Mouse (Mus musculus): ENCODE measurements around the gene Pde4dip. TPM values are rescaled to one million over a fixed set of nuclear protein-coding genes. Genes with fewer than 3 reads are reported as not detected.
A peak's percentile ranks its signal among the peaks of the same experiment; 100 is the strongest.

Pde4dip gene
- polyA plus RNA-seq, 1 experiment from 2014 or later: 62.6 TPM

DNA sequence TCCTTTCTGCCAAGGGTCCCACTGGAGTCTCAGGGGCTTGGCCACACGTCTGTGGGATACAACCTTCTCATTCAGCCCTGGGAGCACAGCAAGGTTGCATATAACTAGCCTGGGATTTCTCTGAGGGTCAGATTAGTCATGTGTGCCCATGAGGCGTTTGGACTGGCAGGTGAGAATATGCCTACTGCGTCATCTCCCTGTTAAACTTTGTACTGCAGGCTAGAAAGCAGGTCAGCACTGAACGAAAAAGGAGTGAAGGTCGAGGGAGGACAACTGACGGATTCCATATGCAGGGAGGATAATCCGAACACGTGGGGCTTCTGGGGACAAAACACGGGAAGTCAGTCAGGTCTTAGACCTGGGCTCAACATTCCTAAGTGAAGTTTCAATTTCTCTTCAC lies 191.2 kb downstream of the Pde4dip start:
- Histone ChIP-seq H3K4me2 (no peak overlapping the region), H3K4me3 (replicated peaks) (no peak overlapping the region), H3K27me3 (replicated peaks) (no peaks in the 10 kb centered on the region), H3K36me3 (peaks cover 77% of the 10 kb centered on the region), H3K27ac (replicated peaks) (no peak overlapping the region), H3K9ac (replicated peaks) (no peak overlapping the region), H3K9me3 (replicated peaks) (no peaks in the 10 kb centered on the region), H3K4me1 (no peaks in the 10 kb centered on the region)
- 87% methylated on average over 9 of the region's 9 CpGs for WGBS
- no peak for ATAC-seq (ENCODE audit: low FRiP score)

DNA sequence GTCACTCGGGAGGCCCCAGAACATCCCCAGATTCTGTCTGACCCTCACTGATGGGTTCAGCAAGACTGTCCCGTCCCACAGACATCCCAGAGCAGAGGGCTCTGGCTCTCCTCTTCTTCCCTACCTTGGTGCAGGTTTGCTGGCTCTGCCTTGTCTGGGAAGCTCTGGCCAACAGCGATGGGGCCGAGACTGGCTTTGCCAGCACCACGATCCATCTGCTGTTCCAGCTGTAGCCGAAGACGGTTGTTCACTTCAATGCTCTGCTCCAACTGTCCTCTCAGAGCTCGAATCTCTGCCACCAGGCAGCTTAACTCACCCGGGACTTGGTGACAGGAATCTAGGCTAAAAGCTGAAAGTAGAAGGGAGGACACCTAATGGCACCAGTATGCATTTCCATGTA lies 191.6 kb downstream of the Pde4dip start:
- Histone ChIP-seq H3K27ac (replicated peaks) (no peak overlapping the region), H3K4me2 (no peak overlapping the region), H3K9ac (replicated peaks) (no peak overlapping the region), H3K4me1 (no peaks in the 10 kb centered on the region), H3K27me3 (replicated peaks) (no peaks in the 10 kb centered on the region), H3K4me3 (replicated peaks) (no peak overlapping the region), H3K36me3 (peaks cover 76% of the 10 kb centered on the region), H3K9me3 (replicated peaks) (no peaks in the 10 kb centered on the region)
- no peak for ATAC-seq (ENCODE audit: low FRiP score)
- 91% methylated on average over 9 of the region's 9 CpGs for WGBS

DNA sequence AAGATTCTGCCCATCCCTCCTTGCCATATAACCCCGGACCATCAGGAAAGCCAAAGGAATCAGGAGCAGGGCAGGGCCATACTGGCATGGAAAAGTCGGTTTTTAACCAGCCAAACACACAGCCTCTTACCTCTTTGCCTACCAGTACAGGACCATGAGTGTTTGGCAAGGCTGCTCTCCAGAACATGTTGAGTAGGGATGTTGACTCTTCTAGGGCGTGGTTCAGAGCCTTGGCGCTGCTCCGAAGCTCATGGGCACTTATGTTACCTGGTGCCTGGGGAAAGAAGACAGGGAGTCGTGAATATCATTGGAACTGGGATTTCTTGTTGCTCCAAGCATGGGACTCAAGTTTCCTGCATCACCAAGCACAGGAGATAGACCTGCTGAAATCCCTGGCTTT lies 194.7 kb downstream of the Pde4dip start:
- Histone ChIP-seq H3K4me3 (replicated peaks) (no peak overlapping the region), H3K4me2 (no peak overlapping the region), H3K36me3 (peaks cover 79% of the 10 kb centered on the region), H3K9ac (replicated peaks) (no peak overlapping the region), H3K27ac (replicated peaks) (no peak overlapping the region), H3K9me3 (replicated peaks) (no peaks in the 10 kb centered on the region), H3K4me1 (no peaks in the 10 kb centered on the region), H3K27me3 (replicated peaks) (no peaks in the 10 kb centered on the region)
- ATAC-seq (ENCODE audit: low FRiP score): no peak
- 83% methylated on average over 6 of the region's 6 CpGs for WGBS

DNA sequence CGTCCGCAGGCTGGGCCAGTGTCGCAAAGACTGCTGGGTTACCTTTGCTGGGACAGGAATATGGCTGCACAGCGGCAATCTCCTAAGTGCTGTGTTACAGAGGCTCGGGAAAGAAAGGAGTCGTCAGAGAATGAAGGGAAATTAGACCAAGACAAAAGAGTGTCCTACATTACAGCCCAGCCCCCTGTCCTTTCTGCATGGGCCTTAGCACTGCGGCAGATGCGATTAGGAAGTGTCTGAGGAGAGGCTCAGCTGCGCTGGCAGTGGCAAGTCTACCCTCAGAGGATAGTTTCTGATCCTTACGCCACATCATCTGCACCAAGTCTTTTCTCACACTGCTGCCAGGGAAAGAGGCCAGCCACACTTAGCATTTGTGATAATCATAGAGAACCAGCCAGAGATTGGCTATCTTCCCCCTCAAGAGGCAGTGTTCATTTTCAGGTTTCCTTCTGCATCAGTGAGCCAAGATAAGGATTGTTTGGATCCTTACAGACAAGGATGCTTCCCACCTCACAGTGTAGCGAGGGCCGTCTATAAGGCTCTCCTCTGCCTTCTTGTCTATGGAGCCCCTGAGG lies 197.0 kb downstream of the Pde4dip start:
- Histone ChIP-seq H3K36me3 (peaks cover 67% of the 10 kb centered on the region), H3K4me3 (replicated peaks) (no peak overlapping the region), H3K9ac (replicated peaks) (no peak overlapping the region), H3K9me3 (replicated peaks) (no peaks in the 10 kb centered on the region), H3K27ac (replicated peaks) (no peak overlapping the region), H3K27me3 (replicated peaks) (no peaks in the 10 kb centered on the region), H3K4me1 (no peaks in the 10 kb centered on the region), H3K4me2 (no peak overlapping the region)
- WGBS: 41% methylated on average over 12 of the region's 12 CpGs
- no peak for ATAC-seq (ENCODE audit: low FRiP score)

DNA sequence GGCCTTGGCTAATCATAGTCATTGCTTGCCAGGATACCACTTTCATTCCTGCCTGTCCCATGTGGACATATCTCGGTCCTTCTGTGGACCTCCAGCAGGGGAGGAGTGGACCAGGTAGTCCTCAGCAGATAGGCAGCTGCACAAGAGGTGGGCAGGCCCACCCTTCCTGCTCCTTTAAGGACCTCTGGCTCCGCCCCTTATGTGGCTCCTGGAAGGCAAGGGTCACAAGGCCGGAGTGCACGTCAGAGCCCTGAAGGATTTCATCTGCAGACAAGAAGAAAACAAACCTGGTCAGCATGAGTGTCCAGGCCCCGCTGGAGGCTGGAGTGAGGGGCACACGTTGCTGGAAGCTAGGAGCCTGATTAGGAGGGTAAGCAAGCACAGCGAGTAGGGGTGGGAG lies 197.9 kb downstream of the Pde4dip start:
- ATAC-seq (ENCODE audit: low FRiP score): no peak
- WGBS: 71% methylated on average over 7 of the region's 7 CpGs
- no peaks in the 10 kb centered on the region for H3K4me1 ChIP-seq
- H3K9me3 ChIP-seq (replicated peaks): no peaks in the 10 kb centered on the region
- H3K9ac ChIP-seq (replicated peaks): no peak overlapping the region
- no peak overlapping the region for H3K4me3 ChIP-seq (replicated peaks)
- no peak overlapping the region for H3K4me2 ChIP-seq
- H3K27ac ChIP-seq (replicated peaks): no peak overlapping the region
- H3K27me3 ChIP-seq (replicated peaks): no peaks in the 10 kb centered on the region
- H3K36me3 ChIP-seq: peaks cover 60% of the 10 kb centered on the region

DNA sequence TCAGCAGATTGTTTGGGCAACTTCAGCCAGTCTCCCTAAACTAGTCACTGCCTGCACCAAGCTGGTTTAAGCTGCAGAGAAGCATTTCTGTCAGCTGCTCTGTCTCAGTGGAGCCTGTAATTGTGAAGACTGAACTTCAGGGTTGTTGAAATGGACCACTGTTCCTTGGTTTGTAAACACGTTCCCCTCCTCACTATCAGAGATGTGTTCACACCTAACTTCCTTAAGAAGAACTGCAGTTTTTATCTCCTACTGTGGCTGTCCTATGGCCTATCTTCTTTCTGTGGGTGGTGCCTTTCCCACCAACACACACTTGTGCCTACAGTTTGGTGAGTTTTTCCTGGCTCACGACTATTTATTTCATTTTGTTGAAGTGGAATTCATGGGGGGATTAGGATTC lies 199.2 kb downstream of the Pde4dip start:
- Histone ChIP-seq H3K9me3 (replicated peaks) (no peaks in the 10 kb centered on the region), H3K27me3 (replicated peaks) (no peaks in the 10 kb centered on the region), H3K4me1 (no peaks in the 10 kb centered on the region), H3K4me2 (no peak overlapping the region), H3K4me3 (replicated peaks) (no peak overlapping the region), H3K27ac (replicated peaks) (no peak overlapping the region), H3K9ac (replicated peaks) (no peak overlapping the region), H3K36me3 (peaks cover 47% of the 10 kb centered on the region)
- no peak for ATAC-seq (ENCODE audit: low FRiP score)
- WGBS: 83% methylated on average over 2 of the region's 2 CpGs

DNA sequence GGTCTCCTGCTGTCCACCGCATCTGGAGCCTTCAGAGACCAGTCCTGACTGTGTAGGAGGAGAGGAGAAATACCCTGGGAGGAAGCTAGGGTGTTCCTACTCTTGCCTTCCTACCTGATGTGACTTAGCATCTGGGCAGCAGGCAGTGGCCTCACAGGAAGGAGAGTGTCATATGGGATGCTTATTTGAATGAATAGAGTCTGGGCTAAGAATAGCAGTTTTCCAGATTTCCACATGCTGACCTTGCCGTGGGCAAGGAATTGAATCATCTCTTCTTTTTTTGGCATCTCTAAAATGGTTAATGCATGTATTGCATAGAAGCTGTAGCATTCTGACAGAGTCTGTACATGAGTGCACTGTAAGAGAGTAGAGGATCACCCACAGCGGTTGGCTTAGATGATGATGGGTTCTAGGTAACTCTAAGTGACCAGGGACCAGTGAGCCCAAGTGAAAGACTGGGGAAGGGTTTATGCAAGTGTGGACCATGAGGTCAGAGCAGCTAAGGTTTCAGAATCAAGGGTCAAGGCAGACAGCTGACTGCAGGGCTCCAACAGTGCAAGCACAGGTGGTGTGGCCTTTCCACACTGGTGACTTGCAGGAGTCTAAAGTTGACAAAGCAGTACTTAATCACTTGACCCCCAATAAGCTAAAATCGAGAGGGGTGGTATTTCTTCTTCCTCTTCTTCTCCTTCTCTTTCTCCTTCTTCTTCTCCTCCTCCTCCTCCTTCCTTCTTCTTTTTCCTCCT lies 202.0 kb downstream of the Pde4dip start:
- Histone ChIP-seq H3K27me3 (replicated peaks) (peaks cover 13% of the 10 kb centered on the region; the same call in 1 of the 2 replicates), H3K4me1 (peaks cover 16% of the 10 kb centered on the region), H3K4me3 (replicated peaks) (no peak overlapping the region), H3K27ac (replicated peaks) (no peak overlapping the region), H3K4me2 (no peak overlapping the region), H3K36me3 (peaks cover 22% of the 10 kb centered on the region), H3K9ac (replicated peaks) (no peak overlapping the region), H3K9me3 (replicated peaks) (no peaks in the 10 kb centered on the region)
- WGBS: 87% methylated on average over 4 of the region's 4 CpGs
- no peak for ATAC-seq (ENCODE audit: low FRiP score)

DNA sequence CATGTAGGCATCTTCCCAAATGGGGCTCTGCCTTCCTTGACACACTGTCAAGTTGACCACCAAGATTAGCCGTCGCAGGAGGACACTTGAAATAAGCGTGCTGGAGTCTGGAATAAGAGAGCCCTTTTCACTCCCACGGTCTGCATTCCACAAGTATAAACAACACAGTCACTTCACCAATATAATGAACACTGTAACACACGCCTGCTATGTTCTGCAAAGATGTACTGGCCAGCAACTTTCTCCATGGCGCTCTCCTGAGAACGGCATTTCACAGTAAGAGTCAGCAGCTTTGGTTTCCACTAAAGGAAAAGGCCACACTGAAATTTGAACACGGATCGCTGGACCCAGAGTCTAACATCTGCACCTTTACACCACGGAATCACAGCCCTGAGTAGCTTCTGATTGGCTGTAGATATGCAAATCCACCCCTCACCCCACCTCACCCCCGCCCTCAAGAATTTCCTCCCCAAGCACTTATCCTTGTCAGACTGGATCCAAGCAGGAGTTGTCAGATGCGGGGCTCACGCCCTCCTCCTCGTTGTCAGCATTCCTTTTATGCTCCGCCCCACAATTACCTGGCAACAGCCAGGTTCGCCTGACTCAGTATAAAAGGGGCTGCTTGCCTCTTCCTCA lies 204.8 kb downstream of the Pde4dip start:
- Histone ChIP-seq H3K4me3 (replicated peaks) (no peak overlapping the region), H3K4me2 (peak overlapping the region; percentile 37), H3K9ac (replicated peaks) (no peak overlapping the region), H3K4me1 (peaks cover 26% of the 10 kb centered on the region), H3K9me3 (replicated peaks) (no peaks in the 10 kb centered on the region), H3K27me3 (replicated peaks) (peaks cover 13% of the 10 kb centered on the region; the same call in 1 of the 2 replicates), H3K36me3 (no peaks in the 10 kb centered on the region), H3K27ac (replicated peaks) (no peak overlapping the region)
- 13% methylated on average over 16 of the region's 16 CpGs for WGBS
- ATAC-seq (ENCODE audit: low FRiP score): 0 out of 2 replicates have a peak, but pooled peaks have one; percentile 6

DNA sequence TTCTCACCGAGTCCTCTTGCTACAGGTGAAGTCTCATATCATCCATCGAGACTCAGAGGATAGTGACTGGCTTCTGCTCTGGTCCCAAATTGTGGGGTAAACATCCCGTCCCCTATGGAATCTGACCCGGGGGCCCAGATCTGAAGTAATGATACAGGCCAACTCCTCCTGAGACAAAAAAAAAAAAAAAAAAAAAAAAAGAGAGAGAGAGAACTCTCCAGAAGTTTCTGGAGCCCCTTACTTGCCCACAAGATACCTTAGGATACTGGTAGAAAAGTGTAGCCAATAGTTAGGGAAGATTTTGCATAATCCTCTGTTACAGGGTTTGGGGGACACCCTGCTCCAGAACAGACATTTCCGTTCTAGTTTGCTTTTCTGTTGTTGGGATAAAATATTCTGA lies 205.9 kb downstream of the Pde4dip start:
- H3K27me3 ChIP-seq (replicated peaks): peaks cover 13% of the 10 kb centered on the region; the same call in 1 of the 2 replicates
- peaks cover 26% of the 10 kb centered on the region for H3K4me1 ChIP-seq
- H3K4me2 ChIP-seq: peak overlapping the region; percentile 82
- peak overlapping the region; percentile 39; the same call in 1 of the 2 replicates for H3K4me3 ChIP-seq (replicated peaks)
- no peak for ATAC-seq (ENCODE audit: low FRiP score)
- no peak overlapping the region for H3K27ac ChIP-seq (replicated peaks)
- H3K36me3 ChIP-seq: no peaks in the 10 kb centered on the region
- H3K9me3 ChIP-seq (replicated peaks): no peaks in the 10 kb centered on the region
- no peak overlapping the region for H3K9ac ChIP-seq (replicated peaks)
- 26% methylated on average over 5 of the region's 5 CpGs for WGBS

DNA sequence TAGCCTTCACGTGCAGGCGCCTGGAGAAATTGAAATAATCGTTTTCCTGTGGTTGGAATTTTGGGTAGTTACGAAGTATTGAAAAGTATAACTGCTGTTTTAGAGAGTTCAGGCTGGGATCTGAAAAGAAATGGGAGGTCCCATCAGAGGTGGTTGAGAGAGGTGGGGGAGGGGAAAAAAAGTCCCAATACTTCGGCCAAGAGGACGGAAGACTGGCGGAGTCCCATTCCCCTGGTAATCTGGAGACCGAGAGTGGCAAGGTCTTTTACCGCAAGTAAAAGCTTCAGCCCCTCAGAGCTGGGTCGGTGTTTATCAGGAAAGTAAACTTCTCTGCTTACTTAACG lies 206.4 kb downstream of the Pde4dip start:
- no peaks in the 10 kb centered on the region for H3K36me3 ChIP-seq
- peak overlapping the region; percentile 39 for H3K4me3 ChIP-seq (replicated peaks)
- 2% methylated on average over 11 of the region's 11 CpGs for whole genome bisulfite sequencing
- peaks cover 13% of the 10 kb centered on the region; the same call in 1 of the 2 replicates for H3K27me3 ChIP-seq (replicated peaks)
- ATAC-seq (ENCODE audit: low FRiP score): no peak
- H3K9me3 ChIP-seq (replicated peaks): no peaks in the 10 kb centered on the region
- H3K4me2 ChIP-seq: peak overlapping the region; percentile 82
- H3K9ac ChIP-seq (replicated peaks): peak overlapping the region; percentile 51; the same call in 1 of the 2 replicates
- H3K4me1 ChIP-seq: peaks cover 26% of the 10 kb centered on the region
- H3K27ac ChIP-seq (replicated peaks): no peak overlapping the region

DNA sequence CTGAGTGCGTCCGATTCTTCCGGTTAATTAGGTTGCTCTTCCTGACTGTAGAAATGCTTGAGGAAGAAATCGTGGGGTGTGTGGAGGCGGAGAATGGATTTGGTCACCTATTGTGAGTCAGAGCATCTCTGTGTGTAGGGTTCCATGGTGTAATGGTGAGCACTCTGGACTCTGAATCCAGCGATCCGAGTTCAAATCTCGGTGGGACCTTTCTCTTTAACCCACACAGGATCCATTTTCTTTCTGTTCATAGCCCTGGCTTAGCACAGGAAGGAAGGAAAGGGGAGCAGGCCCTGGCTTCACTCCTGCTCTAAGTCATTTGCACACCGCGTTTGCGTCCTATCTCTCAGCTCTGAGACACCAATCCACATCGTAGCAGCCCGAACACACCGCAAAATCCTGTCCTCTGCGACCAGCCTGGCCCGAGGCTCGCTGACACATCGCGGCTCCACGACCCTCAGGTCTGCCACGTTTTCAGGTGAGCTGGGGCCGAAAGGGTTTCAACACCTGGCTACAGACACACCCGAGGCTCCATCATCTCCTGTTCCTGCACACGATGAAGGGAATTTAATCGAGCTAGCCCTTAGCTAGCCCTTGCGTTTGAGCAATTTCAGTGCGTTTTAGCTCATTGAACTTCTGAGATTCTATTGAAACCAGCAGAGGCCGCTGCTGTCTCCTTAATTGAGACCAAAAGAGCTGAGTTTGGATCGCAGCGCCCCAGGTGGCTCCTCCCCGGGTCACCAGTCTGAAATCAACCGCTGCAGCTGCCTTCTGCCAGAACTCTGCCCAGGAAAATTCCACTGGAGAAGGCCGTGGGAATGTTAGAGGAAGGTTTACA lies 207.0 kb downstream of the Pde4dip start:
- WGBS: 2% methylated on average over 33 of the region's 33 CpGs
- Histone ChIP-seq H3K9ac (replicated peaks) (peak overlapping the region; percentile 51), H3K4me1 (peaks cover 26% of the 10 kb centered on the region), H3K27me3 (replicated peaks) (peaks cover 13% of the 10 kb centered on the region; the same call in 1 of the 2 replicates), H3K4me3 (replicated peaks) (peak overlapping the region; percentile 39), H3K27ac (replicated peaks) (0 out of 2 replicates have a peak overlapping the region, but pooled peaks have one; percentile 42), H3K4me2 (peak overlapping the region; percentile 82), H3K36me3 (no peaks in the 10 kb centered on the region), H3K9me3 (replicated peaks) (no peaks in the 10 kb centered on the region)
- ATAC-seq (ENCODE audit: low FRiP score): peak; percentile 69; the same call in 1 of the 2 replicates
